Mouse (Mus musculus) spleen, postnatal 14 days (tissue): ENCODE measurements at regions not wholly inside any gene's neighbourhood (a gene's known extent, or its start where the extent isn't known, plus 50 kb on each side); places are given as distances from the start of the nearest gene placed in this dataset.

Experiments
- DNase-seq, 2 experiments: peaks; one replicate each; pipeline ENCODE4 v3.0.0; 2021 to 2022; ENCODE audit warnings: low spot score in 2 of 2

DNA sequence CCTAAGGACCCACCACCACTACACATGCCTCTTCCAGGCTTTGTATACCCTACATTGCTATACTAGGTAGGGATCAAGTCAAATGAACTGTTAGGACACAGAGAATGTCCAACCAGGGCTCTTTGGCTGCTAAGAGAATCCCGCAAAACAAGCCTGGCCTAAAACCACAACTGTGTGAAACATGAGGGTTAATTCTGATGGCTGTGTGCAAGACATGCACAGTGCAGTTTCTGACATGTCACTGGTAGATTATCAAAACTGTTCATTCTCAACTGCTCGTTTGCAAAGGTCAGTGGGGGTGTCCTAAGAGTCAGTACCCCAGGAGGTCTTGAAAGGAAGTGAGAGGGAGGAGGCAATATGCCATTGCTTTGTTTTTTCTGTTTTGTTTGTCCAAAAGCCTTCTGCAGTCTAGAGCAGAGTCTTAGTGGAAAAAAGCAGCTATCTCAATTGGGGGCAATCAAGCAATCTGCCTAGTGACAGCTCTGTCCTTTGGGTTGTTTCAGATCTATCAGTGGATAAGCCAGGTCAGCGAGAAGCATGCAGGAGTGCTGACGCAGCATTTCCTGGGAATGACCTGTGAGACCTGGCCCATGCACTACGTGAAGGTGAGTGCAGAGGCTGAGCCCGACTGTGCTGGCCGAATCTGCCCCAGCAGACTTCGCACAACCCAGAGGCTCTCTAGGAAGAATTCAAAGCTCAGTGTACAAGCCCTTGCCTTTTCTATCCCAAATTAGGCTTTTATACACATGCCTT, 151.3 kb upstream of the 4933402D24Rik start:
- DNase-seq: no peak

DNA sequence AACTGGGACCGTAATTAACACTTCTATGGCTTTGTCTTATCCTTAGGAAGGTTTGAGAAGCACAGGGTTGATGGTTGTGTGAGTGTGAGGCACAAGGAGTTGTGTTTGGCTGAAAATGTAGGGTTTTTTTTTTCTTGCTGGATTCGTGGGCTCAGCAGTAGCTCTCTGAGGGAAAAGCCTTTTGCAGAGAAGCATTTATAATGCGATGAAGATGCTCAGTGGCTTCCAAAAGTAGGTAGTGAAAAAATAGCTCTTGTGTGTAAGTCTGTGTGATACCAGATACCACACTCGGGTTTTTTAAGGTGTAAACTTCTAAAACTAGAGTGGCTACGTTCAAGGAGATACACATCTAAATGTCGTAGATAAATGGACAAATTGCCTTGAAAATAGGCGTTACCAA, 149.1 kb upstream of the 4933402D24Rik start:
- no peak for DNase-seq

DNA sequence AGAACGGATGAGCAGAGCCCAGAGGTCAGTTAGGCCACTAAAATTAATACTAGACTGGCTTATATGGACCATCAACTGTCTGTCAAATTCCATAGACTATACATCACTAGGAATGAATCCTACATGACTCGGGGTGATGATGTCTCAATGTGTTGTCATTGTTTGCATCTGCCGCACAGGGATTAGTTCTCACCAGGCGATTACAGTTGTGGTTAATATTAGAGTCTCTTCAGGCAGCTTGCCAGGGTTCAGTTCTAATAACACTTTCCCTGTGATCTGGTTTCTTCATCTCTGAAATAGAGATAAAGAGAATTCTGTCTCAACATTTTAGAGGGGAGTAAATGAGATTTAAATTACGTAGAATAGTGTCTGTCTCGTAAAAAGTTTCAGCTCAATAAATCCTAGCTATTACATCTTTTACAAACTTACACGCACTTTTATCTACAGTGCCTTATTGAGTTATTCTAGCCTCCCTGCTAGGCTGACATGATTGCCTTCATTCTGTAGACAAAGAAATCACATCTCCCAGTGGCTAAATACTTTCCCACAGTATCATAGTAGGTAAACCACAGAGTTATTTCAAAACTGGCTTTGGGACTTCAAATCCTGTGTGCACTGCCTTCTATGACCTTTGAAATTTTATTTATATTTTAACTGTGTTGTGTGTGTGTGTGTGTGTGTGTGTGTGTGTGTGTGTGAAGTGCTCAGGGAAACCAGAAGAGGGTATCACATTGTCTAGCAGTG, 148.0 kb upstream of the 4933402D24Rik start:
- no peak for DNase-seq

DNA sequence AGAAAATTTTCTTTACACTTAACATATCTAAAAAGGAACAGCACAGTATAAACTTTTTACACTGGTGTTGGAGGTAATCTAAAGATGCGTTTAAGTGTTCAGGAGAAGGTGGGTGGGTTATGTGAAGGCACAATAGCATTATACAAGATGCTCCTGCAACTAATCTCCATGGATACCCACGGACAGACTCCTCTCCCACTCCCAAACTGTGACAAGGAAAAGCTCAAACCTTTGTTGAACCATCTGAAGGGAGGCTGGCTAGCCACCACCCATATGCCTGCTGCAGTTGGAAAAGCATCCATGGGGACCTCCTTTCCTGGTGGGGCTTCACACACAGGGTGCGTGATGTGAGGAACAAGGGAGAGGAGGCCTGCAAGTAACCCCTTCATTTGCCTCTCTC, 141.7 kb upstream of the 4933402D24Rik start:
- DNase-seq: no peak

DNA sequence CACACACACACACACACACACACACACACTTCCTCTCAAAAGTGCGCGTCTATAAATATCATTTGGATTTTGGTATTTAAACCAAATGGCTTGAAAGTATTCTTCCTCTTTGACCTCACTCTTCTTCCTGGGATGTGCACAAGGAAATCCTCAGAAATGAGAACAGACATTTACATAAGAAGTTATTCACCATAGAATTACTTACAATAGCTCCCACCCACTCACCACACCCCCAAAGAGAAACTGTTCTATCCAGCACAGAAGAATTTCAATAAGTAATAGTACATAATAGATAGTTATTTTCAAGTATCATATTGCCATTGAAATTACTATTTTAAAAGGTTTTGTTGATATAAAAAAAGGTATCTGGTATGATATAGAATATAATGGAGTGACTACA, 140.1 kb upstream of the 4933402D24Rik start:
- DNase-seq: no peak

DNA sequence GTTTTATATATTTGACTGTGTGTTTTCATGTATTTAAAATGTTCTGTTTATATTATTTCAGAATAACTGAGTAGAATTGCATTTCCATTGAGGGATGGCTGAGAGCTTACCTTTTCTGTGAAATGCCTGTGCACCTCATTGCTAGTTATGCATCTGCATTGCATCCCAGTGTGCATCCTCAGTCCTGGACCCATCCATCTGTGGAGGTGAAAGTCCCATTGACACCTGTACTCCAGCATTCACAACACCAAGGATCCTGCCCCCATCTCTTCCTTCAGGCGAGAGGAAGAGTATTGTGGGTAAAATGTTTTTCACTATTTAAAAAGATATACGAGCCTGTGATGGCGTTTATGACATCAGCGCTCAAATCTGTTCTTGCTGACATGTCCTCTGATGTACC, 134.6 kb upstream of the 4933402D24Rik start:
- DNase-seq: no peak

DNA sequence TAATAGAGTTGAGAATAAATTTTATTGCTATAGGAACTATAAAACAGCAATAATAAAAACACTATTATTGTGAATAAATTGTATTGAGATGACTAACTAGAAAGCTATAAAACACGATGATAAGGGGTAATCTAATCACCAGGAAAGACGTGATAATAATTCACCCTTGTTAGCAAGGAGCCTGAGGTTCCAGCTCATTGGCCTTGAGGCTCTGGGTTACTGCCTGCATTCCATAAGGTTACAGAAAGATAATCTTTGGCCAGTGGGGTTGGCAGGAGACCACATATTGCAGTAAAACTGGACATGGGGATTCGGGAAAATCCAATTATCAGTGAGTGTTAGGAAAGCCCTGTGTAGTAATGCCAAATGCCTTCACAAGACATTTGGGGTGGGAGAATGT, 134.1 kb upstream of the 4933402D24Rik start:
- no peak for DNase-seq

DNA sequence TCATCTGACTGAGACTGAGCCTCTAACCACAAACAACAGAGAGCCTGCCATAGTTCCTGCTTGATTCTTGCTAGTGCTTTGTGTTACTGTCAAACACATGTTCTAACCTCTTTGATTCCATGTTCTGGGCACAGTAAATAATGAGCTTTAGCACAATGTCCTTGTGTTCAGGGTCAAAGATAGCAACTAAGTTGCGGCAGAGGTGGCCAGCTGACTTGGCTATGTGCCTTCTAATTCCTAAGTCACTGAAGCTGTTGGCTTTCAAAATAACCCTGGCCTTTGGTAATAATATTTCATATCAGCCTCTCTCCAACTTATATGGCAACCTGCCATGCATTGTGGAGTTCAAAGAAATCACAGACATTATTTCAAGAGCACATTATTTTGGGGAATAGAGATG, 133.3 kb upstream of the 4933402D24Rik start:
- no peak for DNase-seq

DNA sequence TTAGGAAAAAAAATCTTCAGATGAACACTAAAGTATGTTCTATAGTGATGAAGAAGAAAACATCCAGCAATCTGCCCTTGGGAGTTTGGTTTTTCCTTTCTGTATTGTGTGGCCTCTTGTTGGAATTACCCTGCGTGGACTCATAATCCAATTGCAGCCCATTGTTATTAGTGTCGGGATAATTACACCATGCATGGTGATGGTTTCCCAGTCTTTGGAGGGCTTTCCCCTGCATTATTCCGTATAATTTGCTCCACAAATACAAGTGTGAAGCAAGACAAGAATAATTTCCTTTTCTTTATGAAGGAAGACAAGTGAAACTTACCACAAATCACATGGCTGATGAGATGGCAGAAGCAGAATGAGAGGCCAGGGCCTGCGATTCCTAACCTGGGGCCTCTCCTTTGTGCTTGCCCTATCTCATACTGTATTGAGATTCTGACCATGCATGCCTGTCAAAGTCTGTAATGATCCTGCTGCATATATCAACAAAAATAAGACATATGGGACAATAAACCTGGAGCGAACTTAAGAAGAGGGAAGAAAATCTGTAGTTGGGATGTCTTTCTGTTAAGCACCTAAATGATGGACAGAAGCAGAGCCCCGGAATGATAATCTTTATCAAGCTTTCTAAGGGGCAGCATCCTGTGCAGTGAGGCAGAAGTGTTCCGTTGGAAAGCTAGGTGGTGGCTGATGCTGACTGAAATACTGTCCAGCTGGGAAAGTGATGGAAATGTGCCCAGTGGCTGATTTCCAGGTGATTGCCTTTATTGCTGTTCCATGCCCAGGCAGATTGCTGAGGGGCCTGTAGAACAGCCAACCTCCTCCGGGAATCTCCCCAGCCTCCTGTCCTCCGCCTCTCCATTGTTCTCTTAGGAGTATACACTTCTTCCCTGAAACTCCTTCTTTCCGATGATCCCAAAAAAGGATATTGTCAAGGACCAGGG, 130.8 kb upstream of the 4933402D24Rik start:
- no peak for DNase-seq

DNA sequence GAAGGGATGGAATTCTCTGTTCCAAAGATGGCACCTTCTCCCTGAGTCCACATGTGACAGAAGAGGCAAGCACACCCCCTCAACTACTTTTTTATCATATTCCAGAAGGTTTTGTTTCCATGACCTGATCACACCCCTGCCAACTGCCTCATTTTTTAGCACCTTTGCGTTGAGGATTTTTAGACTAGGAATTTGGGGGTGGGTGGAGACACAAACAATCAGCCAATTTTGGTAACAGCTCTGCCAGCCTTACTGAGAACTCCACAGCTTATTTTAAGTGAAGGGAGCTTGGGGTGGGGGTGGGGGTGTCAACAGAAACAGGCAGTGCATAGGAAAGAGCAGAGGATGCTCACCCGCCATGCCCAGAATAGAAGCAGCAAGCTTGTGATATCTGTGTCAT, 129.7 kb upstream of the 4933402D24Rik start:
- DNase-seq: no peak

DNA sequence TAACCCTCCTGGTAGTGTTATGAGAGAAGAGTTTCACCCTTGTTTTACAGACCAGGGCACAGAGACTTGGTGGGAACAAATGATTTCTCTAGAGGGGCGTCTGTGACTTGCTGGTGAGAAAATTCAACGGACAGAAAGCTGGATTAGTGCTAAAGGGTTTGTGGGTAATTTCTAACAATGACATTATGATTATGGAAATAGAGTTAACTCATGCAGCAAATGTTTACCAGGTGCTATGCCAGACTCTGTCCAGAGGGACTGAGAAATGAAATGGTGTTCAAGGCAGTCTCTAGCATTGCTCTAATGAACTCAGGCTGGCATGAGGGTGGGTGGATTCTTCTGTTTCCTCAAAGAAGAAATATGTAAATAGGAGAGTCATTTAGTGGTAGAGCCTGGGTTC, 128.5 kb upstream of the 4933402D24Rik start:
- no peak for DNase-seq

DNA sequence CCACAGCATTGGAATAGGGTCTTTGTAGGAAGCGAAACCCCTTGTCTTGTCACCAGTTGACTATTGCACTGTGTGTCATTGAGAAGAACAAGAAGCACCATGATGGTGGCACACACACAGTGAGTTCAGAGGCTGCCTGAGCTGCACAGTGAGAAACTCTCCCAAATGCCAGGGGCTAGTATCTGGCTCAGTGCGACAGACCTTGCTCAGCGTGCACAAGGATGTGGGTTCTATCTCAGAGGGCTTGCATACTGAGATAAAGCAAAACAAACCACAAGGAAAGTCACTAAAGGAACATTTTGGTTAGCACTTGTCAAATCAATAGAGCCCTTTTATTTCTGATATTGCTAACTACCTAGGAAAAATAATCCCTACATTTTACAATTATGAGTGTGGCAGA, 110.5 kb upstream of the 4933402D24Rik start:
- DNase-seq: no peak

DNA sequence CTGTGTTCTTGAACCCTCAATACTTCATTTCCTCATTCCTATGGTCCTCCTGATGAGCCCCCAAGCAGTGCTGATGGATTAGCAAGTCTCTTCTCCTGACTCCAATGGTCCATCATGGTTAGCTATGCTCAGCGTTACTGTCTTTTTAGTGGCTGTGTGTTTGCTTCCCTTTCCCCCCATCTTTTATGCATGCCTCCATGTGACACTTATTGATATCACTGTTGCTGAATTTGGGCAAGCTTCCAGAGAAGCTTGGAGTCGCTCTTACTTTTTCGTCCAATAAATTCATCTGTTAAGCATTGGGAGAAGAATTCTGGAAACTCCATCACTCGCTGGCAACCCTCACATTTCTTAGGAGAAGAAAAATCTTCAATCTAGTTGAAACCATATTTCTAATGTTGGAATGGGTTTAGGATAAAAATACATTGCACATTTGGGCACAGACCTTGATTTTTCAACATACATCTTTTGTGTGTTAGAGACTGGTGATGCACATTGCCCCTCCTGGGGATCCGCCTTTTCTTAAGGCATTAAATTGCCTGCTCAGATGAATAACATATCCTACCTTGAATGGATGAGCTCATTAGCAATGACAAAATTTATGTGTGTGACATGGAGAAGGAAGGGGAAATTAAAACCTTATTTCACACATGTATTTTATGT, 107.7 kb upstream of the 4933402D24Rik start:
- DNase-seq: no peak

DNA sequence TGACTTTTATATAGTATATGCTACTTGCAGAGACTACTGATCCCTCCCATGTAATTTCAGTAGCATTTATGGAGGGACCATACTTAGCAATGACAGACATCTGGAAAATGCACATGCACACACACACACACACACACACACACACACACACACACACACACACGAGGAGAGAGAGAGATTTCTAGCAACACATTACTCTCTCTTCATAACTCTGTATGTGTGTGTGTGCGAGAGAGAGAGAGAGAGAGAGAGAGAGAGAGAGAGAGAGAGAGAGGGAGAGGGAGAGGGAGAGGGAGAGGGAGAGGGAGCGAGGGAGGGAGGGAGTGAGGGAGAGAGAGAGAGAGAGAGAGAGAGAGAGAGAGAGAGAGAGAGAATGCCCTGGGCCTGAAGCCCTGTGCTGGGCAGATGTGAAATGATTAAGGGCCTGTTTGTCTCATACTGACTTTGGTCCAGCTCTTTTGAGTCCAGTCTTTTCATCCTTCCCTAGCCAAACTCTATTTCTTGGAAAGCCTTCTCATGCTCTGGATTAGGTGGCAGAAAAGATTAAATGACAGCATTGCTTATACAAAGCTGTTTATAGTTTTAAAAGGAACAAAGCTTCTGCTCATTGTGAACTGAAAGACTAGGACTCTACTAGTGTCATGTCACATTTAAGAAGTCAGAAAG, 106.4 kb upstream of the 4933402D24Rik start:
- DNase-seq: no peak

DNA sequence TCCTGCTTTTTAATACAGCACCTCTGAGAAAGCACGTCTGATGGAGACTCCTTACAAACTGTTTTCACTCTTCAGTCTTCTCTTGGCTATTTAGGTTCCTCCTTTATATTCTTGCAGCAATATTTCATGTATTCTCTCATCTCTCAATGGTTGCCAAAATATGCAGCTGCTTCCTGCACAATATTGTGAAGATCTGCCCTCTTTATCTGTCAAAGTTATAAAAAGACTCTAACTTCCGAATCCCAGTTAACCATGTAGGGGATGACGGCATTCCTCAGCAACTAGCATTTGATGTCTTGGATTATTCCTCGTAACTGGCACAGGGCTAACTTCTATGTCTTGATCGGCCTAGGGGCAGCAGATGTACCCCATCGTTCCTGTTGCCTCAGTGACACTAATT, 102.8 kb upstream of the 4933402D24Rik start:
- no peak for DNase-seq

DNA sequence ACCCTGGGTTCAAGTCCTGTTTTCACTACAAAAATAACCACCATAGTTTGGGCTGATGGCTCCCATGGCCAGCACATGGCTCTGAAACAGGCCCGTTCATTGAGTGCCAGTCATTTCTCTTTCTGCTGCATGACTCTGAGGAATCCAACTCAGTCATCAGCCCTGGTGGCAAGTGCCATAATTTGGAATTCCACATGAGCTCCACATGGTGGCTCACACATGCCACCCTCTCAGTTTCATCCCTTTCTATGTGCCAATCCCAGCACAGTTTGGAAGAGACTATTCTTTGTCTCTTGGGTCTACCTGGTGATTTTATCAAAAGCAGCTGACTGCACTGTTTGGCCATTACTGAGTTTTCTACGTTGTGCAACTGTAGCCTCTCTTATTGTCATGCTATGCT, 100.3 kb upstream of the 4933402D24Rik start:
- DNase-seq: no peak

DNA sequence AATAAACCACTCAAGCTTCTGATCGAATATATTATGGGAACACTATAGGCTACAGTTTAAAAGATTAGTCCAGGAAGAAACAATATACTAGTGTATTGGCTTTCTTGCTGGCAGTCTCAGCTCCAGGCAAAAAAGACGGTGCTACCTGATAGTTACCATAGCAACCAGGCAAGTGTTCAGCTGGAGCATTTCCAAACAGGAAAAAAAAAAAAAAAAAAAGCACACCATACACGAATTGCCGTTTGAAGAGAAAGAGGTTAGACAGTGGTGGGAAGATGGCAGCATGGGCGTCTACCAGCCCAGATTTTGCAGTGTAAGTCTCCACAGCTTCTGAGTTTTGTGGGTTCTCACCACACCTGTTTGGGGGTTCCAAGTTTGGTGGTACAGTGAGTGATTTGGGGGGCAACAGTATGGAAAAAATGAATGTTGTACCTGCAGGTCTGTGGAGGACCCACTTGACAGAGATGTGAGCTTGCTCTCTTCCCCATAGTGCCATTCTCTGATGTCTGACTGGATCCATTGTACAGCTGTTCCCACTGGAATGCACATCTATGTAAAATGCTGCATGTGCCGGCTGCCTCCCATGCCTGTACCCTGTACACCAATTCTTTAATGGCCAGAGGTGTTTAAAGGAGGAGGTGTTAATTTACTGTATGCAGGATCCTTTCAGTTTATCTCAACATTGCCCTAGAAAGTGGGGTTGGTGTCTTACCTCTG, 89.0 kb upstream of the 4933402D24Rik start:
- DNase-seq: no peak

DNA sequence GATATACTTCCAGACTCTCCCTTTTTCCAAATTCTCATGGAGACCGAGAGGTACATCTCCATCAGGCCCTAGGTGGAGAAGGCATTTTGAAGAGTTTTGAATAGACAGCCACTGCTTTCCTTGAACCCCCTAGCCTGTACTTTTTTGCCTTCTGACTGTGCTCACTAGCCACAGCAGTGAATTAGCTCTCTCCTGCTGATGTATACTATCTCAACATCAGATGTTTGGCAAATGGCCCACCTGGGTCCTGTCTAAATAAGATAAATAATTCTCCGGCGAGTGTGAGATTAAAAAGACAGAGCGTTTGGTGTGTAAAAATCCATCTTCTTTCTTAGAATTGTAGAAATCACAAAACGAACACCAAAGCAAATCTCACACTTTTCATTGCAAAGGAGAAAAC, 88.4 kb upstream of the 4933402D24Rik start:
- DNase-seq: no peak

DNA sequence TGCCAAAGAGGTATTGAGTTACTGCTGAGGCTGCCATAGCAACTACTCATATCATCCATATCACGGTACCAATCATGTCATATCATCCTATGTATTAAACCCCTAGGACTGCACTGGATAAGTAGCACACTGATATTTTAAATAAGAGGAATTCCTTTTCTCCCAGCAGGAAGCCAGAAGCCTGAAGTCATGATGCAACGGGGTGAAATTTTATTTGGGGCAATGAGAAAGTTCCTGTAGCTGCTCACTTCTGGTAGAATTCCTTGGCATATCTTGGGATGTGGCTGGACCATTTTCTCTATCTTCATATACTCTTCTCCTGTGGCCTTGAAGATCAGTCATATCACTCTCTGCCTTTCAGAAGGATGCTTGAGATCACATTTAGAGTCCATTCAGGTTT, 87.3 kb upstream of the 4933402D24Rik start:
- no peak for DNase-seq

DNA sequence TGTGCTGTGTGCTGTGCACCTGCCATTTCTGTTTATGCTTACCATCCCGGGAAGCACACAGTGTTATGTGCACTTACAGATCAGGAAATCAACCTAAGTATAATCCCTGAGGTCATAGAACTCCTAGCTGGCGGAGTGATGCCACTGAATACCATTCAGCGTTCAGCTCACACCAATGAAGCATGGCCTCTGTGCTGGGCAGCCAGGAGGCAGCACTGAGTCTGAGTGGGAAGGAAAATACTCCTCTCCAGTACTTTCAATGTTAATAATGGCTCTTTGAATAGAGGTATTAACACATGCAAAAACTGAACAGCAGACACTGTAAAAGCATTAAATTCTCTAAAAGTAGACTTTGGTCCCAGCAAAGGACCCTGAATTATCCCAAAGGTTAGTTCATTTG, 85.7 kb upstream of the 4933402D24Rik start:
- DNase-seq: no peak
